Mouse (Mus musculus) lung, postnatal 10 days (tissue): ENCODE measurements around the gene Olfr301.

Source experiments
- DNase-seq: peaks from one replicate; pipeline ENCODE4 v3.0.0; 2021

The Olfr301 gene

DNA sequence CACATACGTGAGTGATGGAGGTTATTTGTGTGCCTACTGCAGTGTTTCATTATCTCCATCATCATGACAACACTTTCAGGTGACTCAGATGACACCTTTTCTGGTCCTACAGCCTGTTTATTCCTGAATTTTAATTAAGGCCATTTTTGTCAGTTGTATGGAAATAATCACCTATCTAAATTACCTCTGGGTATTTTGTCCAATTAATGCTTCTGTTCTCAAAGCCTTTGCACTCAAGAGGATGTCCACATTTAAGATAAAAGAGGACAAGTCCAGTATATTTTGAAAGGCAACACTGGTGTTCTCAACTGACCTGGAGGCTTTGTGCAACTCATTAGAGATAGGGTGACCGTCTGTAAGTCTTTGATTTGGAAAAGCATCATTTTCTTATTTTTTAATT, at the start of gene Olfr301:
Gene Olfr301, plus strand, starts transcription at position 301 of the 400 bp plus-strand sequence.
- no peak for DNase-seq

DNA sequence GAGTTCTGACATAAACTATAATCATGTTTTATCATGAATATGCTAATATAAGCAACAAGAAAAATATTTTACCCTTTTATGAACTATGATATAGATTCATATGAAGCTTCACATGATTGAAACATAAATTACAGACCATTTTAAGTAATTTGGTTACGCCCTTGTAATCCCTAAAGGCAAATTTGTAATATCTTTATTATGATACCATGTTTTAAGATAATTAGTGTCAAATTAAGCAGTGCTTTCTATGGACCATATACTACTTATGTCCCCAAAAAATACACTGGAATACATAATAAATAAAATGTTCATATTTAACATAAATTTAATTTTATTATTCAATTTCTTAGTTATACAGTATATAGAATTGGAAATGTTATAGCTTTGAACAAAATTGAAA, 36.8 kb upstream of the Olfr301 start, which contains the start of gene Olfr305:
Gene Olfr305, minus strand, starts transcription at position 101 of the 400 bp plus-strand sequence.
- DNase-seq: no peak

DNA sequence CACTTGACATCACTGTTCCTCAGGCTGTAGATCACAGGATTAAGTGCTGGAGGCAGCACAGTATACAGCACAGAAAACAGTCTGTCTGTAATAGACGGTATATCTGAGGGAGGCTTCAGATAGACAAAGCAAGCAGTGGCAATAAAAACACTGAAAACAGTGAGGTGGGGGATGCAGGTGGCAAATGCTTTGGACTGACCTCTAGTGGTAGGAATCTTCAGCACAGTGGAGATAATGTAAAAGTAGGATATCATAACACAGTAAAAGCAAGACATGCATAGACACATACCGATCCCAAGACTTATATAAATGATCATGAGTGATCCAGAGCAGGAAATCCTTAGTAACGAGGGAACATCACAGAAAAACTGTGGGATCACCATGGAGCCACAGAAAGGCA, 17.9 kb upstream of the Olfr301 start:
- no peak for DNase-seq

DNA sequence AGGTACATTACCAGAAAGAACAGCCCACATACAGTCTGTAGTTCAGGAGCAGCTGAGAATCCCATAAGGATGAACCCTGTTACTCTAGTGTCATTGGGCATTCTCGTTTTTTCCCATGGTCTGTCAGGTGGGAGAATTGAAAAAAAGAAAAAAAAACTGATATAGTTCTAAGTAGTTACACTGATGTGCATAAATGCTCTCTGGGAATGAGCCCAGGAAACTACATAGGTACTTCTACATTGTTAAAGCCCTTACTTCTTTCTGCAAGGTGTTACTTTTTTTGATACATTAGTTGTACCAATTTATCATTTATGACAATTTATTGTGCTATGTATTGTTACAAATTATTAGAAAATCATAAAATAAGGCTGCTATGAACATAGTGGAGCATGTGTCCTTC, 17.1 kb upstream of the Olfr301 start, which contains the start of gene Olfr304:
Gene Olfr304, minus strand, starts transcription at position 101 of the 400 bp plus-strand sequence.
- no peak for DNase-seq

DNA sequence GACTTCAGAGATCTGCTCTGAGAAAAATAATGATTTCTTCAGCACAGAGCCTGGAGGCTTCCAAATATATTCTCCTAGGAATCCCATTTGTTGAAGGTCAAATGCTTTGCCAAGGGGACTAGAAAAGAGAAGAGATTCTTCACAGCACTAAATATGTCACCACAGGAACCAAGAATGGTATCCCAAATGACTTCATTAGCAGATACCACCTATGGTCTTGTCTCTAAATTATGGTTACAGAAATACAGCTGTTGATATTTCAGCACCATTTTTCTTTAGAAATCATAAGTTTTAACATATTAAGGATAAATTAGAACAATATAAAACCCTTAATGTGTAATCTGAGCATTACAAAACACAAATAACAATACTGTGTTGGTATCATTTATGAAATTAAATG, 6.0 kb upstream of the Olfr301 start, which contains the start of gene Olfr303:
Gene Olfr303, minus strand, starts transcription at position 101 of the 400 bp plus-strand sequence.
- no peak for DNase-seq

DNA sequence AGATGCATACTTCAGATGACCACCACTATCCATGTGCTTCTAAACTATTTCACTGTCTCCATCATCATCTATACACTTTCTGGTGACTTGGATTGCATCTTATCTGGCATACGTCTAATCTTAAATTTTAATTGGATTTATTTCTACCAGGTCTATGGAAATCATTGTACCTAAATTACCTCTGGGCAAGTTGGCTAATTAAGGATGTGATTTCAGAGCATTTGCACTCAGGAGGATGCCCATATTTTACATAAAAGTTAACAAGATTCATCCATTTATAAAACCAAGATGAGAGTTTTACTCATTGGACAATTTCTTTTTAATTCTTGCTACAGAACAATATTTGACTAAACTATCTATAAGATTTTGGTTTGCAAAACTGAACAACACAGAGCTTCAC, 56.0 kb downstream of the Olfr301 start, which contains the start of gene Olfr299:
Gene Olfr299, plus strand, starts transcription at position 301 of the 400 bp plus-strand sequence.
- no peak for DNase-seq
